Mouse (Mus musculus): ENCODE data around the gene Myh10. TPM values are rescaled to one million over a fixed set of nuclear protein-coding genes. Genes with fewer than 3 reads are reported as not detected.

Myh10 gene
- polyA plus RNA-seq, 1 experiment: 180 TPM

DNA sequence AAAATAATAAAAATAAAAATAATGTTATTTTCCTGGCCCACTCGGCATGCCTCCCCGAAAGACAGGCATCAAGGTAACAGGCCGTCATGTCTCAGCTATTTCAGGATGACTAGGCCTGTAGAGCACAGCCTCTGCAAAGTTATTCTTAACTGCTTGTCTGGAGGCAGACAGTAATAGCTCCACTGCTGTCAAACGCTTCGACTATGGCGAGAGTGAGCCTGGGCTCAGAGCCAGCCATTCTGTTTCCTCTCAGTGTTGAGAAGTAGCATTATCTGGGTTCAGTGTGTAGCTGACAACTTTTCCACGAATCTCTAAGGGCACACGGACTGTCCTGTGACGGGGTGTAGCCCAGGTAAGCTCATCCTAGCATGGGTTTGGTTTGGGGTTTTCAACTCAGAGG is 33.5 kb upstream of the Myh10 start:
- H3K4me1 ChIP-seq (ENCODE audit: control insufficient read depth, insufficient read depth, low read length): no peaks in the 10 kb centered on the region
- no peak for TF ChIP-seq POLR2A (IDR thresholded peaks at IDR 0.05; ENCODE audit: borderline replicate concordance, insufficient read depth, low read length)
- TF ChIP-seq CTCF (IDR thresholded peaks at IDR 0.05; ENCODE audit: borderline replicate concordance, insufficient read depth, low read depth, low read length): no peak
- H3K27ac ChIP-seq (ENCODE audit: insufficient read depth, low read length): no peak overlapping the region
- peak in 1 of 2 experiments; percentile 10 for DNase-seq
- H3K4me3 ChIP-seq (replicated peaks; ENCODE audit: insufficient read depth, low read depth, low read length): no peak overlapping the region
- no peaks in the 10 kb centered on the region for H3K27me3 ChIP-seq (ENCODE audit: control insufficient read depth, insufficient read depth, low read length)
- 48% methylated on average over 9 of the region's 9 CpGs for WGBS

DNA sequence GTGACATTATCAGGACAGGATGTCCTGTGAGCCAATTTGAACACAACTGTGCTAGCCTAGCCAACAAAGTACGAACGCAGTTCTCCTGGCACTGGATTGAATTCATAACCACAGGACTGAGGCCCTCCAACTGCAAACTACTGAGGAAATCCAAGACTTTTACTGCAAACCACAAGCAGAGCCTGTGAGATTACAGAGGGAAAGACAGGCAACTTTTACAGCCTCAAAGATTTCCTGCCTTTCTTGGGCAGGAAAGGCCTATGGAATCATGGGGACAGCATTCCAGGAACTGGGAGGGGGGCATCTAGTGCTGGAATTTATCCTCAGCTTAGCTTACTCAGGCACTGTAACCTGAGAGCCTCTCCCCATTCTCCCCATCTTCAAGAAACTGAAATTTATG is 26.0 kb upstream of the Myh10 start:
- DNase-seq: no peak
- 46% methylated on average over 2 of the region's 2 CpGs for WGBS
- H3K27ac ChIP-seq (ENCODE audit: insufficient read depth, low read length): no peak overlapping the region
- no peak overlapping the region for H3K4me3 ChIP-seq (replicated peaks; ENCODE audit: insufficient read depth, low read depth, low read length)
- no peaks in the 10 kb centered on the region for H3K27me3 ChIP-seq (ENCODE audit: control insufficient read depth, insufficient read depth, low read length)
- TF ChIP-seq CTCF (IDR thresholded peaks at IDR 0.05; ENCODE audit: borderline replicate concordance, insufficient read depth, low read depth, low read length) (no peak), POLR2A (IDR thresholded peaks at IDR 0.05; ENCODE audit: borderline replicate concordance, insufficient read depth, low read length) (no peak)
- H3K4me1 ChIP-seq (ENCODE audit: control insufficient read depth, insufficient read depth, low read length): no peaks in the 10 kb centered on the region

DNA sequence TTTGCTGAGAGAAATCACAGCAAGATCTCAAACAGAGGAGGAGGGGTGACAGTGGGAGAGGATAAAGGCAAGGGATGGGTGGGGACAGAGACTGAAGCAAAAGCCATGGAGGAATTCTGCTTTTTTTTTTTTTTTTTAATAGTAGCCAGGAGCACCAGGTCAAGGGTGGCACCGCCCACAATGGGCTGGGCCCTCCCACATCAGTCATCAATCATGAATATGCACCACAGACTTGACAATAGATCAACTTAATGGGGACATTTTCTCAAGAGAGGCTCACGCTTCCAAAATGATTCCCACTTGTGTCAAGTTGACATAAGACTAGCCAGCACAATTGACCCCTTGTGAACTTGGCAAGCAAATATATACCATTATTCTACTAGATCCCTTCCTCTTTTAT is 25.1 kb upstream of the Myh10 start:
- Histone ChIP-seq H3K27ac (ENCODE audit: insufficient read depth, low read length) (no peak overlapping the region), H3K27me3 (ENCODE audit: control insufficient read depth, insufficient read depth, low read length) (no peaks in the 10 kb centered on the region), H3K4me3 (replicated peaks; ENCODE audit: insufficient read depth, low read depth, low read length) (no peak overlapping the region), H3K4me1 (ENCODE audit: control insufficient read depth, insufficient read depth, low read length) (no peaks in the 10 kb centered on the region)
- DNase-seq: no peak
- 56% methylated on average over 2 of the region's 2 CpGs for WGBS
- no peak for TF ChIP-seq CTCF (IDR thresholded peaks at IDR 0.05; ENCODE audit: borderline replicate concordance, insufficient read depth, low read depth, low read length)
- TF ChIP-seq POLR2A (IDR thresholded peaks at IDR 0.05; ENCODE audit: borderline replicate concordance, insufficient read depth, low read length): no peak

DNA sequence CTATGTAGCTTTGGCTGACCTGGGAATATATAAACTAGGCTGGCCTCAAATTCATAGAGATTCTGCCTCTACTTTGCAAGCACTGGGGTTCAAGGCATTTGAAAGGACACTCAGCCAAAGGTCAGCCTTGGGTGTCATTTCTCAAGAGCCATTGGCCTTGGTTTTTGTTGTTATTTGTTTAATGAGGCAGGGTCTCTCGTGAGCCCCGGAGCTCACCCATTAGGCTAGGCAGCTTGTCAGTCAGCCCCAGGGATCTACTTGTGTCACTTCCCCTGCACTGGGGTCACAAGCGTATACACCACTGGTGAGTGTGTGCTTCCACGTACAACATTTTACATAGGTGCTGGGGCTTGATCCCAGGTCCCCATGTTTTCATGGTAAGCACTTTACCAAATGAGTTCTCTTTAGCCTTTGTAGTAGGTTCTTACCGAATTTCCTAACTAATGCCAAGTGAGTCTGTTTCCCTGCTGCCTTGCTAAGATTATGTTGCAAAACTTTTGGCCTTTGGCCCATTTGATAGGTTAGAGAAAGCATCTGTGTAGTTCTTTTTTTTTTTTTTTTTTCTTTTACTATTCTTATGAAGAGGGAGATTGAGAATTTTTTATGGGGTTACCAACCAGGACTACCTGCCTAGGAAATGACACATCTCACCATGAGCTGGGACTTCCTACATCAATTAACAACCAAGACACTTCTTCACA is 18.9 kb upstream of the Myh10 start:
- 79% methylated on average over 5 of the region's 5 CpGs for WGBS
- Histone ChIP-seq H3K27ac (ENCODE audit: insufficient read depth, low read length) (no peak overlapping the region), H3K4me3 (replicated peaks; ENCODE audit: insufficient read depth, low read depth, low read length) (no peak overlapping the region), H3K4me1 (ENCODE audit: control insufficient read depth, insufficient read depth, low read length) (no peaks in the 10 kb centered on the region), H3K27me3 (ENCODE audit: control insufficient read depth, insufficient read depth, low read length) (no peaks in the 10 kb centered on the region)
- TF ChIP-seq POLR2A (IDR thresholded peaks at IDR 0.05; ENCODE audit: borderline replicate concordance, insufficient read depth, low read length) (no peak), CTCF (IDR thresholded peaks at IDR 0.05; ENCODE audit: borderline replicate concordance, insufficient read depth, low read depth, low read length) (no peak)
- no peak for DNase-seq

DNA sequence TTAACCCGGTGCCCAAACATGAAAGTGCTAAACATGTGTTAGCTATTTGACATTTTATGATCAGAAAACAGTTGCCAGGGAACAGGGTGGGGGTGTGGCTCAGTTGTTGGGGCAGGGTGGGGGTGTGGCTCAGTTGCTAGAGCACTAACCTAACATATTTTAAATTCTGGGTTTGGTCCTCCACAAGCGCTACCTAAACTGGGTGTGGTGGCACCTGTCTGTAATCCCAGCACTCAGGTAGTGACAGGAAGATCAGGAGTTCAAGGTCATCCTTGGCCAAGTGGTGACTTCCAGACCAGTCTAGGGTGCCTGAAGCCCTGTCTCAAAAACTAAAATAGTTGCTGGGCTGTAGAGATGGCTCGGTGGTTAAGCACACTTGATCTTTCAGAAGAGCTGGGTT is 17.3 kb upstream of the Myh10 start:
- H3K27ac ChIP-seq (ENCODE audit: insufficient read depth, low read length): no peak overlapping the region
- H3K4me1 ChIP-seq (ENCODE audit: control insufficient read depth, insufficient read depth, low read length): no peaks in the 10 kb centered on the region
- H3K27me3 ChIP-seq (ENCODE audit: control insufficient read depth, insufficient read depth, low read length): no peaks in the 10 kb centered on the region
- WGBS: 77% methylated on average over 3 of the region's 3 CpGs
- no peak for TF ChIP-seq POLR2A (IDR thresholded peaks at IDR 0.05; ENCODE audit: borderline replicate concordance, insufficient read depth, low read length)
- TF ChIP-seq CTCF (IDR thresholded peaks at IDR 0.05; ENCODE audit: borderline replicate concordance, insufficient read depth, low read depth, low read length): no peak
- H3K4me3 ChIP-seq (replicated peaks; ENCODE audit: insufficient read depth, low read depth, low read length): no peak overlapping the region
- no peak for DNase-seq

DNA sequence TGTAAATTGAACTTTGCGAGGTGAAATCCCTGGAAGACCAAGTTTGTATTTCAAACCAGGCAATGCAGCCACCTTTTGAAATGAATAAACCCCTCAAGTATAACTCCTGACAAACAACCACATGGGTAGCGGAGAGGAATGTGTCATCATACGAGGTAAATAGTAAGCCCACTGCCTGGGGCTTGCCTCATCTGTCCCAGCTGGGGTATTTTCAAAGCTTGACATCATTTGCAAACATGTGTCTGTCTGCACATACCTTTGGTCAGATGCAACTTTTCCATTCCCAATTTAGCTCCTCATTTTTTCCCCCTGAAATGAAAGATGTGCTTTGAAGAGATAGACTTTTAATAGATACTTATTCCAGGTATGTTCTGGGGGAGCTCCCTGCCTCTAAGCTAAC is 16.7 kb upstream of the Myh10 start:
- TF ChIP-seq POLR2A (IDR thresholded peaks at IDR 0.05; ENCODE audit: borderline replicate concordance, insufficient read depth, low read length): no peak
- TF ChIP-seq CTCF (IDR thresholded peaks at IDR 0.05; ENCODE audit: borderline replicate concordance, insufficient read depth, low read depth, low read length): no peak
- Histone ChIP-seq H3K27me3 (ENCODE audit: control insufficient read depth, insufficient read depth, low read length) (no peaks in the 10 kb centered on the region), H3K4me1 (ENCODE audit: control insufficient read depth, insufficient read depth, low read length) (no peaks in the 10 kb centered on the region), H3K27ac (ENCODE audit: insufficient read depth, low read length) (no peak overlapping the region), H3K4me3 (replicated peaks; ENCODE audit: insufficient read depth, low read depth, low read length) (no peak overlapping the region)
- no peak for DNase-seq
- 83% methylated on average over 3 of the region's 3 CpGs for WGBS

DNA sequence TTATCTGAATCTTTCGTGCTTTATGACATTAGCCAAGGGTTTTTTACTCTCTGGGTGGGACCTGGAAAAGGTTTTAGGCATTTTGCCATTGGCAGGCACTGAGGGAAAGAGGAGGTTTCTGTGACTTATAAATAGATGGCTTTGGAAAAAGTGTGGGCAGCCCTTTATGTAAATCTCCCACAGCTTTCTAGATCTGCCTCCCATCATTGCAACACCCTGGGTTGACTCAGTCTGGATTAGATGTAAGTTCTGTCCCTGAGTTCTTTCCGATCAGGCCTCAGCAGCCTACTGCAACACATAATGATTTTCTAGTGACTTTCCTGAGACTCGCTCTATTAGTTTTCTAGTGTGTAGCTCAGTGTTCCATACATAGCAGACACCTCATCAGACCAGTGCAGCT is 16.1 kb upstream of the Myh10 start:
- 74% methylated on average over 3 of the region's 3 CpGs for WGBS
- no peak for DNase-seq
- H3K4me1 ChIP-seq (ENCODE audit: control insufficient read depth, insufficient read depth, low read length): no peaks in the 10 kb centered on the region
- no peak overlapping the region for H3K4me3 ChIP-seq (replicated peaks; ENCODE audit: insufficient read depth, low read depth, low read length)
- TF ChIP-seq POLR2A (IDR thresholded peaks at IDR 0.05; ENCODE audit: borderline replicate concordance, insufficient read depth, low read length) (no peak), CTCF (IDR thresholded peaks at IDR 0.05; ENCODE audit: borderline replicate concordance, insufficient read depth, low read depth, low read length) (no peak)
- no peaks in the 10 kb centered on the region for H3K27me3 ChIP-seq (ENCODE audit: control insufficient read depth, insufficient read depth, low read length)
- no peak overlapping the region for H3K27ac ChIP-seq (ENCODE audit: insufficient read depth, low read length)

DNA sequence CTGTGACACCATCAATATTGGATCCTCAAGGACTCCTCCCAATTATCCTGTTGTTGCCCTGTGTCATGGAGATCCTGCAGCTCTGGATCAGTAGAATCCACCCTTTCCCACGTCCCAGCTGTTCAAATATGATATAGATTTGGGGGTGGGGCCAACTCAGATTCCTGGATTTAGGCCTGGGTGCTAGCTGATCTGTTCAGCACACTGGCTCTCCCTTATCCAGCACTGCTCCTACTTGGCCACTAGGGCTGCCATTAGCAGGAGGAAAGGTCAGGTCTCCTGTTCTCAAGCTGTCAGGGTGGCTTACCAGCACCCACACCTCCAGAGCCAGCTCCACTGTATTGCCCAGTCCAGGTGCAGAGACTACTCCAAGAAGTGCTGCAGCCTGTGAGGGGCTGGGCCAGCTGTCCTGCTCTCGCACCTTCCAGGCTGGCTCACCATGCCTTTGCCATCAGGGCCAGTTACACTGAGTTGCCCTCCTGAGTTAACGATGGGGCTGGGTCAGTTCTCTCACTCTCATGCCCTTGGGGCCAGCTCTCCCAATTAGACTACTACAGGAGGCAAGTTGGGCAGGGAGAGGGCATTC is 10.0 kb upstream of the Myh10 start:
- H3K27me3 ChIP-seq (ENCODE audit: control insufficient read depth, insufficient read depth, low read length): no peaks in the 10 kb centered on the region
- H3K27ac ChIP-seq (ENCODE audit: insufficient read depth, low read length): no peak overlapping the region
- no peaks in the 10 kb centered on the region for H3K4me1 ChIP-seq (ENCODE audit: control insufficient read depth, insufficient read depth, low read length)
- TF ChIP-seq CTCF (IDR thresholded peaks at IDR 0.05; ENCODE audit: borderline replicate concordance, insufficient read depth, low read depth, low read length): no peak; the same call in 1 of the 2 replicates
- TF ChIP-seq POLR2A (IDR thresholded peaks at IDR 0.05; ENCODE audit: borderline replicate concordance, insufficient read depth, low read length): no peak
- no peak overlapping the region for H3K4me3 ChIP-seq (replicated peaks; ENCODE audit: insufficient read depth, low read depth, low read length)
- WGBS: 69% methylated on average over 3 of the region's 3 CpGs
- DNase-seq: no peak

Data from cerebellum, adult 2 months (tissue).